Mouse (Mus musculus) small intestine, adult 2 months (tissue): ENCODE data around the gene Gm853.

ENCODE experiments used
- CTCF ChIP-seq: fragments of 200-500 bp; IDR thresholded peaks from 2 replicates; pipeline ENCODE4 v1.5.1; 2012; ENCODE audit warnings: low read depth, mild to moderate bottlenecking, control low read depth, inconsistent platforms, low read length, moderate library complexity, mixed read lengths; ENCODE audit not compliant: insufficient replicate concordance, insufficient read length; ENCODE audit errors: extremely low read depth
- POLR2A ChIP-seq: fragments of 200-500 bp; IDR thresholded peaks from 2 replicates; pipeline ENCODE4 v1.6.1; 2012; ENCODE audit warnings: low read depth, mild to moderate bottlenecking, control low read depth, inconsistent platforms, low read length, moderate library complexity

GRCm38 (mm10) chr4:130212421-130212820 lies 9.8 kb downstream of the Gm853 start:
- TF ChIP-seq CTCF, result no peak
- no peak for TF ChIP-seq POLR2A
